Mouse (Mus musculus): ENCODE results near the gene Noct. TPM values are rescaled to one million over a fixed set of nuclear protein-coding genes. Genes with fewer than 3 reads are reported as not detected.

Noct gene
- total RNA-seq, 2 experiments from 2014 or later: 17.0 to 35.4 TPM

Small RNA genes within 50 kb of the gene (microRNA-seq; reads per million reads assigned to microRNA genes)
- gene Gm24282: 0 reads per million in 2 experiments

Other genes with a start within 250 kb of the Noct start
- gene Elf2, start 116.2 kb downstream of the Noct start, total RNA-seq (2021): 10 to 100 TPM; 43.5 to 43.6 TPM
- gene Mgarp, start 172.3 kb downstream of the Noct start, total RNA-seq (2021): under 1 TPM; 0.24 to 0.29 TPM
- gene Ndufc1, start 184.5 kb downstream of the Noct start, total RNA-seq (2021): 1,000 to 10,000 TPM; 1,012 to 1,143 TPM
- 10 to 100 TPM; 37.9 to 55.4 TPM for gene Naa15, start 190.7 kb downstream of the Noct start, total RNA-seq (2021)

Data from gastrocnemius, postnatal 14 days (tissue).